Mouse (Mus musculus): ENCODE data around the gene 1700102P08Rik. TPM values are rescaled to one million over a fixed set of nuclear protein-coding genes. Genes with fewer than 3 reads are reported as not detected.

1700102P08Rik gene
- polyA plus RNA-seq, 1 experiment from 2014 or later = 0.43 TPM

Other genes with a start within 250 kb of the 1700102P08Rik start
- 0.09 and 0.16 TPM in 2 replicates for gene Bsn, start 202.4 kb upstream of the 1700102P08Rik start, polyA plus RNA-seq (2014; fragmentation: Nextera tagmentation; extraction: Ambion mirVana)
- gene Dag1, start 128.8 kb upstream of the 1700102P08Rik start, polyA plus RNA-seq (2014; fragmentation: Nextera tagmentation; extraction: Ambion mirVana) = 143 and 146 TPM in 2 replicates
- 26.5 and 29.1 TPM in 2 replicates for gene Nicn1, start 102.4 kb upstream of the 1700102P08Rik start, polyA plus RNA-seq (2014; fragmentation: Nextera tagmentation; extraction: Ambion mirVana)
- gene Amt, start 96.0 kb upstream of the 1700102P08Rik start, polyA plus RNA-seq (2014; fragmentation: Nextera tagmentation; extraction: Ambion mirVana) = 10.4 and 11.2 TPM in 2 replicates
- 229 and 289 TPM in 2 replicates for gene Rhoa, start 86.7 kb upstream of the 1700102P08Rik start, polyA plus RNA-seq (2014; fragmentation: Nextera tagmentation; extraction: Ambion mirVana)
- 36.5 and 39.4 TPM in 2 replicates for gene Tcta, start 86.6 kb upstream of the 1700102P08Rik start, polyA plus RNA-seq (2014; fragmentation: Nextera tagmentation; extraction: Ambion mirVana)
- gene Gpx1, start 53.9 kb upstream of the 1700102P08Rik start, polyA plus RNA-seq (2014; fragmentation: Nextera tagmentation; extraction: Ambion mirVana) = 694 and 725 TPM in 2 replicates
- 88.6 and 90.1 TPM in 2 replicates for gene Usp4, start 45.0 kb upstream of the 1700102P08Rik start, polyA plus RNA-seq (2014; fragmentation: Nextera tagmentation; extraction: Ambion mirVana)
- gene Ccdc36, start 35.7 kb downstream of the 1700102P08Rik start, polyA plus RNA-seq (2014; fragmentation: Nextera tagmentation; extraction: Ambion mirVana) = 0.73 and 0.88 TPM in 2 replicates
- not detected in 2 replicates for gene BC048562, start 43.7 kb downstream of the 1700102P08Rik start, polyA plus RNA-seq (2014; fragmentation: Nextera tagmentation; extraction: Ambion mirVana)
- gene Ccdc71, start 67.7 kb downstream of the 1700102P08Rik start, polyA plus RNA-seq (2014; fragmentation: Nextera tagmentation; extraction: Ambion mirVana) = 31.0 and 31.9 TPM in 2 replicates
- 87.0 and 94.7 TPM in 2 replicates for gene Klhdc8b, start 68.8 kb downstream of the 1700102P08Rik start, polyA plus RNA-seq (2014; fragmentation: Nextera tagmentation; extraction: Ambion mirVana)
- 38.9 and 41.5 TPM in 2 replicates for gene Lamb2, start 86.9 kb downstream of the 1700102P08Rik start, polyA plus RNA-seq (2014; fragmentation: Nextera tagmentation; extraction: Ambion mirVana)
- 54.4 and 57.0 TPM in 2 replicates for gene Usp19, start 97.8 kb downstream of the 1700102P08Rik start, polyA plus RNA-seq (2014; fragmentation: Nextera tagmentation; extraction: Ambion mirVana)
- gene Qars, start 114.9 kb downstream of the 1700102P08Rik start, polyA plus RNA-seq (2014; fragmentation: Nextera tagmentation; extraction: Ambion mirVana) = 62.8 and 78.8 TPM in 2 replicates
- 85.1 and 91.9 TPM in 2 replicates for gene Qrich1, start 124.0 kb downstream of the 1700102P08Rik start, polyA plus RNA-seq (2014; fragmentation: Nextera tagmentation; extraction: Ambion mirVana)
- 94.2 and 97.5 TPM in 2 replicates for gene Impdh2, start 167.5 kb downstream of the 1700102P08Rik start, polyA plus RNA-seq (2014; fragmentation: Nextera tagmentation; extraction: Ambion mirVana)
- 74.3 and 78.1 TPM in 2 replicates for gene Ndufaf3, start 174.6 kb downstream of the 1700102P08Rik start, polyA plus RNA-seq (2014; fragmentation: Nextera tagmentation; extraction: Ambion mirVana)
- gene Dalrd3, start 177.1 kb downstream of the 1700102P08Rik start, polyA plus RNA-seq (2014; fragmentation: Nextera tagmentation; extraction: Ambion mirVana) = 71.8 and 71.9 TPM in 2 replicates
- gene Wdr6, start 185.9 kb downstream of the 1700102P08Rik start, polyA plus RNA-seq (2014; fragmentation: Nextera tagmentation; extraction: Ambion mirVana) = 39.8 and 46.9 TPM in 2 replicates
- gene P4htm, start 204.9 kb downstream of the 1700102P08Rik start, polyA plus RNA-seq (2014; fragmentation: Nextera tagmentation; extraction: Ambion mirVana) = 16.1 and 20.6 TPM in 2 replicates